ENCODE assay signal across 29 mouse cellular contexts in genomic region chr2:157145173-157145572, GRCm38 (mm10). TPM values are rescaled to one million over a fixed set of nuclear protein-coding genes. Genes with fewer than 3 reads are reported as not detected.
"Had no signal": no experiment of that assay in that cellular context is flagged by ENCODE, and none has a peak within 500 bp of the region (broad histone marks: within the 10 kb centered on the region; RNA-seq: fewer than 3 reads in every experiment).

No protein-coding gene starts in this region.

- ATAC-seq: forebrain, postnatal 0 days; hindbrain, postnatal 0 days had no signal

- H3K9me3 ChIP-seq: hindbrain, embryonic 15.5 days; kidney, embryonic 15.5 days; limb, embryonic 15.5 days had no signal

- H3K4me1 ChIP-seq: heart, embryonic 13.5 days; heart, embryonic 15.5 days; hindbrain, embryonic 13.5 days; hindbrain, embryonic 15.5 days; kidney, embryonic 15.5 days; limb, embryonic 13.5 days; limb, embryonic 15.5 days had no signal

- H3K4me3 ChIP-seq: heart, adult 2 months; heart, embryonic 13.5 days; heart, embryonic 15.5 days; hindbrain, embryonic 13.5 days; hindbrain, embryonic 15.5 days; kidney, embryonic 15.5 days; limb, embryonic 13.5 days; limb, embryonic 15.5 days had no signal

- DNase-seq: forebrain, postnatal 0 days; gastrocnemius, postnatal 14 days; gastrocnemius, postnatal 36 days; heart, adult 2 months; heart, postnatal 14 days; heart, postnatal 36 days; kidney, adult 11 months; kidney, adult 2 months; kidney, adult 9 months; kidney, postnatal 14 days; kidney, postnatal 36 days; layer of hippocampus, adult 9-11 months; layer of hippocampus, postnatal 36 days; left cerebral cortex, postnatal 4 days had no signal

- H3K27ac ChIP-seq: heart, adult 2 months; heart, embryonic 13.5 days; heart, embryonic 15.5 days; hindbrain, embryonic 13.5 days; hindbrain, embryonic 15.5 days; hindbrain, postnatal 0 days; kidney, embryonic 15.5 days; kidney, postnatal 0 days; limb, embryonic 13.5 days; limb, embryonic 15.5 days had no signal

- H3K27me3 ChIP-seq: heart, embryonic 13.5 days; heart, embryonic 15.5 days; hindbrain, embryonic 13.5 days; hindbrain, embryonic 15.5 days; kidney, embryonic 15.5 days; limb, embryonic 13.5 days; limb, embryonic 15.5 days had no signal

- H3K4me2 ChIP-seq: heart, embryonic 11.5 days; heart, embryonic 13.5 days; heart, embryonic 15.5 days; hindbrain, embryonic 13.5 days; hindbrain, embryonic 15.5 days; kidney, embryonic 15.5 days; limb, embryonic 13.5 days; limb, embryonic 15.5 days had no signal

- H3K9ac ChIP-seq: forebrain, postnatal 0 days; heart, embryonic 13.5 days; heart, embryonic 15.5 days; hindbrain, embryonic 13.5 days; hindbrain, embryonic 15.5 days; kidney, embryonic 15.5 days; limb, embryonic 13.5 days; limb, embryonic 15.5 days had no signal

RNA-seq across cellular contexts. Expression of gene Tldc2, which starts 58.3 kb away (rescaled TPM):
- polyA plus RNA-seq: forebrain, postnatal 0 days; gonadal fat pad, adult 2 months; heart, adult 2 months; heart, embryonic 13.5 days; heart, embryonic 15.5 days; heart, postnatal 0 days; hindbrain, embryonic 11.5 days; hindbrain, embryonic 13.5 days; hindbrain, embryonic 15.5 days; intestine, embryonic 14.5 days; limb, embryonic 11.5 days; limb, embryonic 13.5 days; limb, embryonic 15.5 days had no signal
